Mouse (Mus musculus) T-helper 17 cell (primary cell): ENCODE measurements around the gene C130074G19Rik.

Experiments used
- in situ Hi-C, 2 experiments: fragments of 300-600 bp; cut with MboI, MseI; formaldehyde crosslinking; loops; 1 replicate in 1 of 2; 2 replicates in 1 of 2; pipeline ENCODE4 v1.15.1; 2025; ENCODE audit warnings: high pct_unique_total_duplicates in 2 of 2

The C130074G19Rik gene

GRCm38 (mm10) chr1:184873910-184874309, 9.1 kb downstream of the C130074G19Rik start:
- in situ Hi-C loops = loop anchor here in 1 of 2 experiments (25.0 kb wide), 1 partner anchor 1863 kb away; the partner anchor contains the start of gene Rrp15

DNA sequence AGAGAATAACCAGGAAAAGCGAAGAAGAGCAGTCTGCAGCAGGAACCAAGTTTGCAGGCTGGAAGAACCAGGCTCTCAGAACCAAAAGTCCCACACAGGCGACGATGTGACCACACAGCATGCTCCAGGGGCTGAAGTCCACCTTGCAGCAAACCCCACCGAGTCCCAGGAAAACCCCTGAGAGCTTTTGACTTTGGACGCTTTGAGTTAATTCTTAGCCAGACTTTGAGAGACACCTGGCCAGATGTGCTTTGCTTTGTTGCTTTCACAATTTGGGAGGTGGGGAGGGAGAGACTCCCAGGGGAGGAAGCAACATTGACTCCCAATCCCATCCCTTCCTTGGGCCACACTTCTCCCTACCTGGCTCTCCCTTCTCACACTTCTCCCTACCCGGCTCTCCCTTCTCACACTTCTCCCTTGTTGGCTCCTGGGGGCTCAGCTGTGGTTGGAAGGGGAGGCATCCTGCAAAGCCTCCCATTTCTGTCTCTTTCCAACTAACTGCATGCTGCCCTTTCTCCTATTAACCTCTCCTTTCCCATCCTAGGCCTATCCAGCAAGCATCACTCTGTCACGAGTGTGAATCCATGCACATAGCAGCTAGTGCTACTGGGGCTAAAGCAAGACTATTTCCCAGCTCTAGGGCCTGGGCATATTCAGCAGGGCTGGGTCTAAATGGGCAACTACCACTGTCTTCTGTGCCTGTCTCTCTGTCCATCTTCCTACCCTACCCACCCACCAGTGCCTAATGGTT, 10.8 kb downstream of the C130074G19Rik start:
- in situ Hi-C loops = loop anchor here in 1 of 2 experiments (25.0 kb wide), 1 partner anchor 1865 kb away; the partner anchor contains the start of gene Rrp15

GRCm38 (mm10) chr1:184871506-184871905, 11.5 kb downstream of the C130074G19Rik start:
- in situ Hi-C loops = loop anchor here in 1 of 2 experiments (25.0 kb wide), 1 partner anchor 1866 kb away; the partner anchor contains the start of gene Rrp15

DNA sequence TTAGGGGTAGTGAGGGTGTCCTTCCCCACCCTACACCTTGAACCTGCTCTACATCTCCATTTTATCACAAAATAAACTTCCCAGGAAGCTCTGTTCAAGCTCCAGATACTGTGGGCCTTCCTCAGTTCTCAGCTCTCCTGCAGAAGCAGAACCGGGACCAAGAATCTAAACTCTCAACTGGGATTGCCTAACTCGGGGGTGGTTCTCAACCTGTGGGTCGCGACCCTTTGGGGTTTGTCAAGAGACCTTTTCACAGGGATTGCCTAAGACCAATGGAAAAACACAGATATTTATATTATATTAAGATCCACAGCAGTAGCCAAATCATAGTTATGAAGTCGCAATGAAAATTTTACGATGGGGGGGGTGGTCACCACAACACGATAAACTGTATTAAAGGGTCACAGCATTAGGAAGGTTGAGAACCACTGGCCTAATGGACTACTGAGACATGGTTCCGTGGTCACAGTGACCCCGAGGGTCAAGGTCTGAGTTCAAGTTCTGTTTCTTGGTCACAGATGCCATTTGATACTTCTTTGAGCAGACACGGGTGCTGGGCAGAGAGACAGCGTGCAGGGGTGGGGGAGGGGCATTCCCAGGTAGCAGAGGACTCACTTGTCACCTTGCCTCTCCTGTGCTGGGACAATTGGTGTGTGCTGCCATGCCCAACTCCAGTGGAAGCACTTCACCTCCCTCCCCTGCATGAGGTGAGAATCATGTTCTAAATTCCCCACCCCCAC, 12.2 kb downstream of the C130074G19Rik start:
- in situ Hi-C loops = loop anchor here in 1 of 2 experiments (25.0 kb wide), 1 partner anchor 1866 kb away; the partner anchor contains the start of gene Rrp15

GRCm38 (mm10) chr1:184869939-184870565, 13.0 kb downstream of the C130074G19Rik start:
- in situ Hi-C loops = loop anchor here in 1 of 2 experiments (25.0 kb wide), 1 partner anchor 1867 kb away; the partner anchor contains the start of gene Rrp15

DNA sequence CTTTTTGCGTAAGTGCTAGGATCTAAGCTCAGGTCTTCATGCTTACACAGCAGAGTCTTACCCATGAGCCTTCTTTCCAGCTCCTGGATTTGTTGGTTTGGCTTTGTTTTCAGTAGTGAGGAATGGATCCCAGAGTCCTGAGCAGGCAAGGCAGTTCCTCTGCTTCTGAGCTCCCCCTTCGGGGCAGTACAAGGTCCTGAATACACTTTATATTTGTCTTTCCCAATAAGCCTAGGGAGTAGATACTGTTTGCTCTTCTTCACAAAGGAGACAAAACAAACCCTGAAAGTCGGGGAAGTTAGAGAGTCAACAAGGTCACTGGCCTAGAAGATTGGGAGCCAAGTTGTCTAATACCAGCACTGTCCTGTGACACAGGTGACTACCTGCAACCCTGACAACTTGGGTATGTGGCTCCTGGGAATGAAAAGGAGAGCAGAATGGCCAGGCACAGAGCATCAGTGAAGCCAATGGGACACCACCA, 15.3 kb downstream of the C130074G19Rik start:
- in situ Hi-C loops = loop anchor here in 1 of 2 experiments (25.0 kb wide), 1 partner anchor 1870 kb away; the partner anchor contains the start of gene Rrp15

DNA sequence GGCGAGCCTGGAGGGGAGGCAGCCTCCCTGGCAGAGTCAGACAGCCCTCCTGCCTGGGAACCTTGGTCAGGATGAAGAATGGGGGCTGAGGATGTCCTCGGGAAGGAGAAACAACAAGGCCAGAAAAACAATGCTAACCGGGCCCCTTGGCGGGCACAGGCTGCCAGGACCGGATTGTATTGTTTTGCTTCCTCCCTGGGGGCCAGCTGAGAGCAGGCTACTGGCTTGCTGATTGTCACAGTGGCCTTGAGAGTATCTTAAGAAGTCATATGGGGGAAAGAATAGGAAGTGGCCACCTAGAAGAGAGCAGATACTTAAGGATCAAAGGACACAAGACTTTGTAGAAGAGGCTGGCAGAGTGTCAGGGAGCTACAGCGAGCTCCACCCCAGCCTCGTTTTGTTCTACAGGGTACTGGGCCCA, 18.6 kb downstream of the C130074G19Rik start:
- in situ Hi-C loops = loop anchor here in 1 of 2 experiments (25.0 kb wide), 1 partner anchor 1873 kb away; the partner anchor contains the start of gene Rrp15

DNA sequence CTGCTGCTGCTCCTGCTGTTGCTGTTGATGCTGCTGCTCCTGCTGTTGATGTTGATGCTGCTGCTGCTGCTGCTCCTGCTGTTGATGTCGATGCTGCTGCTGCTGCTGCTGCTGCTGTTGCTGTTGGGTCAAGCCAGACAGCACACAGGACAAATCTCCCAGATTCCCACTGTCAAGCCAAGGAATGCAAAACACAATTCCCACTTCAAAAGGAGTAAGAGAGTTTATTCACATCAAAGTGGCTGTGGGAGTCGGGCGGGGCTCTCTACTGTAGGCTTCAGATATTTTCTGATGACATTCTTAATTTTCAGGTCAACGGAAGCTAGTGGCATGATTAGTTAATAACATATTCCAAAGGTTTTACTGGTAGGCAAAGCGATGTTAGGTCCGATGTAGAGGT, 20.4 kb downstream of the C130074G19Rik start:
- in situ Hi-C loops = loop anchor here in 1 of 2 experiments (25.0 kb wide), 1 partner anchor 1875 kb away; the partner anchor contains the start of gene Rrp15

- in situ Hi-C loops = loop anchor here in 1 of 2 experiments (25.0 kb wide), 1 partner anchor 1876 kb away; the partner anchor contains the start of gene Rrp15
These were observed 21.5 kb downstream of the C130074G19Rik start for GRCm38 (mm10) chr1:184861551-184861950.

GRCm38 (mm10) chr1:184860276-184860675, 22.7 kb downstream of the C130074G19Rik start:
- in situ Hi-C loops = loop anchor here in 1 of 2 experiments (25.0 kb wide), 1 partner anchor 1877 kb away; the partner anchor contains the start of gene Rrp15

DNA sequence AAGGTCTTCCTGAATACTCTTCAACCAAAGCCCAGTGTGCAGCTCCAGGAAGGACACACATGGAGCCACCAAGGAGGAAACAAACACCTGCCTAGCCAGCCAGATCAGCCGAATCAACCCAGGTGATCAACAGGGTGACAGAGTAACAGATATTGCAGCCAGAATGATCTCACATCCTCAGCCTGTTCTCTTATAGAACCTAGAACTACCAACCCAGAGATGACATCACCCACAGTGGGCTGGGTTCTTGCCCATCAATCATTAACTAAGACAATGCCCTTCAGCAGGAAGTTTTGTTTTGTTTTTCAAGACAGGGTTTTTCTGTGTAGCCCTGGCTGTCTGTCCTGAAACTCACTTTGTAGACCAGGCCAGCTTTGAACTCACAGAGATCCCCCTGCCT, 24.8 kb downstream of the C130074G19Rik start:
- in situ Hi-C loops = loop anchor here in 1 of 2 experiments (25.0 kb wide), 1 partner anchor 1879 kb away; the partner anchor contains the start of gene Rrp15

GRCm38 (mm10) chr1:184857216-184857615, 25.8 kb downstream of the C130074G19Rik start:
- in situ Hi-C loops = loop anchor here in 1 of 2 experiments (25.0 kb wide), 1 partner anchor 1880 kb away; the partner anchor contains the start of gene Rrp15

- in situ Hi-C loops = loop anchor here in 1 of 2 experiments (25.0 kb wide), 1 partner anchor 1883 kb away; the partner anchor contains the start of gene Rrp15
These were observed 29.1 kb downstream of the C130074G19Rik start for GRCm38 (mm10) chr1:184853922-184854321.

GRCm38 (mm10) chr1:184853339-184853738, 29.7 kb downstream of the C130074G19Rik start:
- in situ Hi-C loops = loop anchor here in 1 of 2 experiments (25.0 kb wide), 1 partner anchor 1884 kb away; the partner anchor contains the start of gene Rrp15

- in situ Hi-C loops = loop anchor here in 1 of 2 experiments (25.0 kb wide), 1 partner anchor 1885 kb away; the partner anchor contains the start of gene Rrp15
These were observed 31.0 kb downstream of the C130074G19Rik start for GRCm38 (mm10) chr1:184851741-184852618.

GRCm38 (mm10) chr1:184851166-184851565, 31.9 kb downstream of the C130074G19Rik start:
- in situ Hi-C loops = loop anchor here in 1 of 2 experiments (25.0 kb wide), 1 partner anchor 1886 kb away; the partner anchor contains the start of gene Rrp15

DNA sequence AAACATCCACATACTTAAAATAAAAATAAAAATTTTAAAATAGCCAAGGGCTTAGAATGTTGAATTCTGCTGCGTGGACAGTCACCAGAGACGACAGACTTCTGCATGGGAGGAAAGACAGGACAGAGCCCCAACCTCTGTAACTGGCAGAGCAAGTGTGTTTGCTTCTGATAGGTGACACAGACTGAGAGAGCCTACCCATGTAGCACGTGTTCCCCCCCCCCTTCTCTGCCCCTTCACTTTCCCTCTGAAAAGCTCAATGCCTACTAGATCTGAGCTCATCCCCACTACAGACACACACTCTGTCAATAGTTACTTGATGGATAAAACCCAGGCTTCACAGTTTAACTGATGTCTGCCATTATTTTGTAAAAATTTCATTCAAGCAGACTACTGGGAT, 36.0 kb downstream of the C130074G19Rik start:
- in situ Hi-C loops = no loop called here

DNA sequence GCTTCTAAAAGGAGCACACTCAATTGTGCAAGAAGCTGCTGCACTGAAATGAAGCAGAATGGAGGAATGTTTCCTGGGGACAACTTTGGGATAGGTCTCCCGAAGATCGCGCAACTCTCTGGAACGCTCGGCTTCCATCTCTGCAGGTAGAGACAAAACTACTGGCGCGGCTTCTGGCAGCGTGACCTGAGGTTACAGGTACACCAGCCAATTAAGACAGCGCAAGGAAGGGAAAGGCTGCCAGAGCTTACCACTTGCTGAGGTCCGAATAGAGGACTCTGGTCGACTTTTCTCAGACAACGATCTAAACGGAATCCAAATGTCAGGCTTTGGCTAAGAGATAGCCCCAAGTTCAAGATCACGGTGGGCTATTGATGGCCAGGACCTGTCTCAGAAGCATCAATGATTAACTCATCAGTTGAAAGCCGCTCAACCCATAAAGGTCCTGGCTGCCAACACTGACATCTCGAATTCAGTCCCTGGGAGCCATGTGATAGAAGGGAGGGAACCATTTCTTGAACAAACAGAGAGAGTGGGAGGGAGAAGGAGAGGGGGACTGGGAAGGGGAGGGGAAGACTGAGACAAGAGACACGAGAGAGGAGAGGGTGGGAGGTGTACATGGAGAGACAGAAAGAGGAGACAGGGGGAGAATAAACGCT, 36.8 kb downstream of the C130074G19Rik start, which contains the start of gene Marc2:
Marc2 (minus strand) TSS at position 360 of the 659 bp plus-strand sequence.
- in situ Hi-C loops = no loop called here
